Mouse (Mus musculus) ES-E14 (cell line): Measurements from ENCODE around the gene En2.

Source experiments
- CHD2 ChIP-seq: IDR thresholded peaks from 2 replicates; pipeline ENCODE4 v1.6.1; 2014; ENCODE audit warnings: mild to moderate bottlenecking, low read depth, low read length, inconsistent platforms
- HCFC1 ChIP-seq: IDR thresholded peaks from 2 replicates; pipeline ENCODE4 v1.6.1; 2012; ENCODE audit warnings: low read length, inconsistent platforms, borderline replicate concordance; ENCODE audit not compliant: insufficient read depth
- ZC3H11A ChIP-seq: IDR thresholded peaks from 2 replicates; pipeline ENCODE4 v1.6.1; 2012; ENCODE audit warnings: low read depth, mild to moderate bottlenecking, inconsistent platforms, low read length, borderline replicate concordance

DNA sequence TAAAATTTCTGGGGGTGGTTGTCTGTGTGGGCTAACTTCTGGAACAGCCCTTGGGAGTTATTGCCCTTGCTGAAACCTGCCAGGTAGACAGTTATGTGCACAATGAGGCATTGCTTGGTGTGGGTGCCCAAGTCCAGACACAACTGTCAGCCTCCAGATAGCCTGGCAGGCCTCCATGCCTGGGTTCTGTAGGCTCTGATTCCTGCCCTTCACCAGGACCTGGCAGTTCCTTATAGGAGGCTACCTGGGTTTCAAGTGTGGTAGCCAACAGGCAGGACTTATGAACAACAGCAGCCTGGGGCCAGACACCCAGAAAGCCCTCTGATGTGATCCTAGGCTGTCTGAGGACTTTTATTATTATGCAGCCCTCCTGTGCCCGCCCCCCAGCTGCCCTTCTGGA, 1.6 kb upstream of the En2 start:
- TF ChIP-seq ZC3H11A (no peak), CHD2 (no peak), HCFC1 (no peak)
